Mouse (Mus musculus): Measurements from ENCODE around the gene Rmi2.

Rmi2 gene

DNA sequence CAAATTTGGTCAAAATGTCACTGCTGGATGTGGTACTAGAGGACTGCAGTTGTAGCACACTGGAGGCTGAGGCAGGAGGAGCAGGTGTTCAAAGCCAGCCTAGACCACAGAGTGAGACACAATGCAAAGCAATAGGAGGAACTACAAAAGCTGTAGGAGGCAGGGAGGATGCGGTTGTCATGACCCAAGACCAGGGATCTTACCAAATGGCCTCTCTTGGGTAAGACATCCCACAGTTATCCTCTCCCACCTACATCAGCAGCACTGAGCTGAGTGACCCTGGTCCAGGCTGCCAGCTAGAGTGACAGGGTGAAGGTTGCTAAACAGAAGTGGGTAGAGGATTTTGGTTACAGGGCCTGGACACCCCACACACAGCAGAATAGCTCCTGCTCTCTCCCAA, 92.2 kb downstream of the Rmi2 start:
- no peak for DNase-seq

DNA sequence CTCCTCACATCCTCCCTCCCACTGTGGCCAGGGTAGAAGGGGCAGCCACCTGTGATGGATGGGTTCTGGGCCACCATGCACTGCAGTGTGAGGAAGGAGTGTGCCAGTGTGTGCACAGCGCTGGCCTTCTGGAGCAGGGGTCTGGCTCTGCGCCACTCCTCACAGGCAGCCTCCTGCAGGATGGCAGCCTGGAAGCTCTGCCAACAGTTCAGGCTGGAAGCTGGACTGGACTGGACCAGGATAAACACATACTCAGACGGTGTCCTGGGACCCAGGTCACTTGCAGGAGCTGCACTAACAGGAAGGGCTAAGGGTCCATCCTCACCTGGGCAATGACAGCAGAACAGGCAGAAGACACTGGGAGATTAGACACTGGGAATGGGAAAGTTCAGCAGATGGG, 98.5 kb downstream of the Rmi2 start:
- peak; percentile 21 for DNase-seq

DNA sequence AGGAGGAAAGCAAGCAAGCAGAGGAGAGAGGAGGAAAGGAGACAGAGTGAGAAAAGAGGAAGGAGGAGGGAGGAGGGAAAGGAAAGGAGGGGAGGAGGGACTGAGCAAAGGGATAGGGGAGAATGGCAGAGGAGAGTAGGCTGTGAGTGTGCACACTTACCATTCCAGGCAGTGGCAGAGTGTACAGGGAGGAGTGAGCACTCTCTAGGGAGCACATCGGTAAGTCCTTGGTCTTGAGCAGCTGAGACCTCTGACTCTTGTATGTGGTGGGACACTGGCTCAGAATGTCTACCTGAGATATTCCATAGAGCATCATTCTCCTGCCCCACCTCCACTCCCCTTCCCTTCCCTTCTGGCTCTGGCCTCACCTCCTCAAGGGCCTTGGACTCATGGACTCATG, 99.2 kb downstream of the Rmi2 start:
- no peak for DNase-seq

DNA sequence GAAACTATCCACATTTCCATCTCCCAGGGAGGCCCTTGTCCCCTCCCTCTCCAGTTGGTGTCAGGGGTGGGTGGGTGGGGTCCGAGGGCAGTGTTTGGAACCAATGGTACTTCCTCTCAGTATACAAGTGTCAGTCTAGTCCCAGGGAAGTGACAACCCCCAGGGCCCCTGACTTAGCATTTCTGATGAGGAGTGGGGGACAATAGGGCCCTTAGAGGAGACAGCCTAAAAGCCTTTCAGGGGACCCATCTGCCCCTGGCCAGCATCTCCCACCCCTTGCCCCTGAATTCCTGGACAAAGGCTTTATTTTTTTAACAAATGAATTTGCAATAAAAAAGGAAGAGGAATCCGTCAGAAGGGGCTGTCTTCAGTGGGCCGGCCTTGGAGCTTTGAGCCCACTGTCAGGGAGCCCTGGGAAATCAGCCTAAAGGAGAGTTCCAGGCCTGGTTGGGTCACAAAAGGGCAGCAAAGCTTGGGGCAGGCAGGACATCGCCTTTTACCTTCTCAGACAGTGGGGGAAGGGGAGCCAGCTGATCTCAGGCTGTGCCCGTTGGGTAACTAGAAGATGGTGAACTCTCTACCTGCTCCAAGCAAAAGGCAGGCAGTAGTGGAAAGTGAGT, 102.0 kb downstream of the Rmi2 start:
- no peak for DNase-seq

DNA sequence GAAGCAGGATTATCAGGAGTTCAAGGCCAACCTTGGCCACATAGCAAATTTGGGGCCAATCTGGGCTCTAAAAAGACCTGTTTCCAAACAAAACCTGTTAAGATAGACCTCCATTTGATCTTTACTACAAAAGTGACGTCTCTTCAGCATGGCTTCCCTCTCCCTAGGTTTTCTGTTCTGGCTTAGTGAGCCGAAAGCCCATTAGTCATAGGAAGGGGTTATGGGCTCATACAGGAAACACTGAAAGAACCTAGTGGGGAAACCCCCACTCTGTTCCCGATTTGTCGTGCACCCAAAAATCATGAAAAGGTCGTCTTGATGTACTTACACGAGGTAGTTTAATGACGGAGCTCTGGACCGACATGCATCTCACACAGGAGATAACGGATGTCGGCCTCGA, 102.6 kb downstream of the Rmi2 start:
- DNase-seq: no peak

DNA sequence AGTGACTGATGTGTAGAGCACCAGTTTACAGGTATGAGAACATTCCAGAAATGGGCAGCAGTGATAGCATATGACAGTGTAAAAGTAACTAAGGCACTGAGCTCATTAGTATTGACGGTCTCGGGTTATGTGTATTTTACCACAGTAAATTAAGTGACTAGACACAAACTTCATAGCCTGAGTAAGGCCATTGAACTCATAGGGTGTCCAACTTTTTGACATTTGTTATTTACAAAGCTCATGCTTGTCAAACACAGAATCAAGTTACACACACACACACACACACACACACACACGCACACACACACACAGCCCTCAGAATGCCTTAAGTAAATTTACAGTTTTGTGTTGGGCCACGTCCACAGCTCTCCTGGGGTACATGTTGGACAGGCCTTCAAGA, 105.1 kb downstream of the Rmi2 start:
- no peak for DNase-seq

DNA sequence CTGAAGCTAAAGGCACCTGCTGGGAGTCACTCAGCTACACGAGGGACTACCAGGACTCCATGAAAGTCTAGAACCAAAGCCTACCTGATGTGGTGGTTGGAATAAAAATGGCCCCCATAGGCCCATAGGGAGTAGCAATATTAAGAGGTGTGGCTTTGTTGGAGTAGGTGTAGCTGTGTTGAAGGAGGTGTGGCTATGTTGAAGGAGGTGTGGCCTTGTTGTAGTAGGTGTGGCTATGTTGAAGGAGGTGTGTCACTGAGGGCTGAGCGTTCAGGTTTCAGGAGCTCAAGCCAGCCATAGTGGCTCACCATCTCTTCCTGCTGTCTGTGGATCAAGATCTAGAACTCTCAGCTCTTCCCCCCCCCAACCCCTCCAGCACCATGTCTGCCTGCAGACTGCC, 105.8 kb downstream of the Rmi2 start:
- DNase-seq: no peak
